Mouse (Mus musculus): ENCODE data around the gene Myog. TPM values are rescaled to one million over a fixed set of nuclear protein-coding genes. Genes with fewer than 3 reads are reported as not detected.

The Myog gene
- polyA plus RNA-seq (2014; fragmentation: Illumina TruSeq; extraction: RNeasy Lipid Tissue Mini Kit (QIAGEN cat#74804); ENCODE audit: low read depth, low replicate concordance), result not detected

DNA sequence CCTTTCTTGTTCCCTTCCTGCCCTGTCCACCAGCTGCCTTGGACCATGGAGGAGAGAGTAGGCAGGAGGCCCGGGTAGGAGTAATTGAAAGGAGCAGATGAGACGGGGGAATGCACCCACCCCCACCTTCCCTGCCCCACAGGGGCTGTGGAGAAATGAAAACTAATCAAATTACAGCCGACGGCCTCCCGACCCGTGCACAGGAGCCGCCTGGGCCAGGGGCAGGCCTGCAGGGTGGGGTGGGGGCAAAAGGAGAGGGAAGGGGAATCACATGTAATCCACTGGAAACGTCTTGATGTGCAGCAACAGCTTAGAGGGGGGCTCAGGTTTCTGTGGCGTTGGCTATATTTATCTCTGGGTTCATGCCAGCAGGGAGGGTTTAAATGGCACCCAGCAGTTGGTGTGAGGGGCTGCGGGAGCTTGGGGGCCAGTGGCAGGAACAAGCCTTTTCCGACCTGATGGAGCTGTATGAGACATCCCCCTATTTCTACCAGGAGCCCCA lies at the start of gene Myog:
Myog (plus strand) TSS at position 392 of the 502 bp plus-strand sequence.

DNA sequence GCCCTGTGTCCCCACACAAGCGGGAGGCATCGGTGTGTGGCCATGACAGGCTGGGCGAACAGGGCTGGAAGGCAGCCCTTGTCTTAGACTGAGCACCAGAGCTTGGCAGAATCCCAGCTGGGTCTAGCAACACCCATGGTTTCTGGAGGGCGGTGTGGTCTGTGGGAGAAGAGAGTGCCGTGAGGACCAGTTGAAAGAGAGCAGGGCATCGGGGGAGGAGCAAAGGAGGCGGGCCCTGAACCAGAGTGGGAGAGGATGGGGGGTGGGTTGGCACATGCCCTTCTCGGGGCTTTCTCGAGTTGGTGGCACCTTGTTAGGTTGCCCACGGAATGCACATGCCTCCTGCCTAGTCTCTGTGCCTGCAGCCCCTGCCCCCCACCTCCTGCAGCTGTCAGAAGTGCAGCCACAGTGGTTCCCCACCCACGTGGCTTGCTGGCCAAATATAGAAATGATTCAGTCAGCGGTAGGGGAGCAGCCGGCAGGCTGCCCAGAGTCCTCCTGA lies 43.0 kb downstream of the Myog start, which contains the start of gene Ppfia4:
Ppfia4 (minus strand) TSS at position 159 of the 502 bp plus-strand sequence.

Other genes starting within 250 kb of the Myog start
- gene Btg2, start 210.9 kb upstream of the Myog start, polyA plus RNA-seq (2014; fragmentation: Illumina TruSeq; extraction: RNeasy Lipid Tissue Mini Kit (QIAGEN cat#74804); ENCODE audit: low read depth, low replicate concordance), result 30.2 TPM
- gene Chit1, start 178.7 kb upstream of the Myog start, polyA plus RNA-seq (2014; fragmentation: Illumina TruSeq; extraction: RNeasy Lipid Tissue Mini Kit (QIAGEN cat#74804); ENCODE audit: low read depth, low replicate concordance), result not detected
- 0.93 TPM for gene Chil1, start 107.8 kb upstream of the Myog start, polyA plus RNA-seq (2014; fragmentation: Illumina TruSeq; extraction: RNeasy Lipid Tissue Mini Kit (QIAGEN cat#74804); ENCODE audit: low read depth, low replicate concordance)
- not detected for gene Mybph, start 96.5 kb upstream of the Myog start, polyA plus RNA-seq (2014; fragmentation: Illumina TruSeq; extraction: RNeasy Lipid Tissue Mini Kit (QIAGEN cat#74804); ENCODE audit: low read depth, low replicate concordance)
- gene Adora1, start 54.6 kb upstream of the Myog start, polyA plus RNA-seq (2014; fragmentation: Illumina TruSeq; extraction: RNeasy Lipid Tissue Mini Kit (QIAGEN cat#74804); ENCODE audit: low read depth, low replicate concordance), result 109 TPM
- gene Ppfia4, start 42.9 kb downstream of the Myog start, polyA plus RNA-seq (2014; fragmentation: Illumina TruSeq; extraction: RNeasy Lipid Tissue Mini Kit (QIAGEN cat#74804); ENCODE audit: low read depth, low replicate concordance), result not detected
- 53.5 TPM for gene Tmem183a, start 72.0 kb downstream of the Myog start, polyA plus RNA-seq (2014; fragmentation: Illumina TruSeq; extraction: RNeasy Lipid Tissue Mini Kit (QIAGEN cat#74804); ENCODE audit: low read depth, low replicate concordance)
- gene 4933406M09Rik, start 96.0 kb downstream of the Myog start, polyA plus RNA-seq (2014; fragmentation: Illumina TruSeq; extraction: RNeasy Lipid Tissue Mini Kit (QIAGEN cat#74804); ENCODE audit: low read depth, low replicate concordance), result not detected
- 27.2 TPM for gene Cyb5r1, start 115.6 kb downstream of the Myog start, polyA plus RNA-seq (2014; fragmentation: Illumina TruSeq; extraction: RNeasy Lipid Tissue Mini Kit (QIAGEN cat#74804); ENCODE audit: low read depth, low replicate concordance)
- 92.5 TPM for gene Adipor1, start 125.4 kb downstream of the Myog start, polyA plus RNA-seq (2014; fragmentation: Illumina TruSeq; extraction: RNeasy Lipid Tissue Mini Kit (QIAGEN cat#74804); ENCODE audit: low read depth, low replicate concordance)
- gene Klhl12, start 165.5 kb downstream of the Myog start, polyA plus RNA-seq (2014; fragmentation: Illumina TruSeq; extraction: RNeasy Lipid Tissue Mini Kit (QIAGEN cat#74804); ENCODE audit: low read depth, low replicate concordance), result 35.5 TPM
- 67.6 TPM for gene Rabif, start 204.7 kb downstream of the Myog start, polyA plus RNA-seq (2014; fragmentation: Illumina TruSeq; extraction: RNeasy Lipid Tissue Mini Kit (QIAGEN cat#74804); ENCODE audit: low read depth, low replicate concordance)